Comparison of ENCODE assay signal across 12 mouse cellular contexts in genomic region chr3:94311376-94311775, GRCm38 (mm10). TPM values are rescaled to one million over a fixed set of nuclear protein-coding genes. Genes with fewer than 3 reads are reported as not detected.
DNase-seq lines count a peak whose midpoint lies in the region; ATAC-seq and TF ChIP-seq lines count a peak whose summit lies in the region.
"Had no signal": no experiment of that assay in that cellular context is flagged by ENCODE, and none has a peak within 500 bp of the region (broad histone marks: within the 10 kb centered on the region; RNA-seq: fewer than 3 reads in every experiment).

No protein-coding gene starts in this region.

- 0 out of 2 replicates have a peak, but pooled peaks cover 3% of the 10 kb centered on the region for H3K27me3 ChIP-seq in hindbrain, embryonic 13.5 days
- 0 out of 2 replicates have a peak, but pooled peaks cover 3% of the 10 kb centered on the region for H3K27me3 ChIP-seq in hindbrain, embryonic 12.5 days
- no peaks in the 10 kb centered on the region for H3K27me3 ChIP-seq in forebrain, embryonic 16.5 days (replicated peaks; ENCODE audit: control insufficient read depth, insufficient read depth, low read length)
- no peaks in the 10 kb centered on the region for H3K27me3 ChIP-seq in limb, embryonic 14.5 days (ENCODE audit: control insufficient read depth, insufficient read depth, low read length)

- no peak overlapping the region; the same call in 1 of the 2 replicates for H3K9ac ChIP-seq in hindbrain, embryonic 13.5 days
- no peak overlapping the region for H3K9ac ChIP-seq in hindbrain, embryonic 12.5 days
- H3K9ac ChIP-seq in forebrain, embryonic 16.5 days (replicated peaks; ENCODE audit: low read depth, low read length): no peak overlapping the region
- H3K9ac ChIP-seq in limb, embryonic 14.5 days (ENCODE audit: low read depth, low read length, severe bottlenecking): no peak overlapping the region

- DNase-seq in A20 (ENCODE audit: low read depth, low spot score): peak; percentile 6
- DNase-seq in limb, embryonic 14.5 days (ENCODE audit: low spot score): no peak
- DNase-seq in B cell, adult 2 months: no peak
- DNase-seq in heart, adult 9 months (ENCODE audit: low spot score in 2 of 2): no peak
- DNase-seq in thymus, postnatal 10 days (ENCODE audit: low spot score in 2 of 2): no peak
- DNase-seq: layer of hippocampus, postnatal 36 days; thymus, postnatal 36 days had no signal

- WGBS in hindbrain, embryonic 13.5 days: 75% methylated on average over 4 of the region's 4 CpGs
- 84% methylated on average over 4 of the region's 4 CpGs for WGBS in hindbrain, embryonic 12.5 days
- 74% methylated on average over 4 of the region's 4 CpGs for WGBS in forebrain, embryonic 16.5 days
- WGBS in limb, embryonic 14.5 days: 62% methylated on average over 4 of the region's 4 CpGs

- H3K4me3 ChIP-seq in hindbrain, embryonic 13.5 days: peak overlapping the region; percentile 59; the same call in 1 of the 2 replicates
- no peak overlapping the region for H3K4me3 ChIP-seq in hindbrain, embryonic 12.5 days
- no peak overlapping the region for H3K4me3 ChIP-seq in forebrain, embryonic 16.5 days (replicated peaks; ENCODE audit: low read length)
- H3K4me3 ChIP-seq in limb, embryonic 14.5 days (replicated peaks; ENCODE audit: low read length): no peak overlapping the region

- no peak overlapping the region for H3K27ac ChIP-seq in hindbrain, embryonic 13.5 days
- no peak overlapping the region for H3K27ac ChIP-seq in hindbrain, embryonic 12.5 days
- no peak overlapping the region for H3K27ac ChIP-seq in forebrain, embryonic 16.5 days (ENCODE audit: low read length)
- H3K27ac ChIP-seq in limb, embryonic 14.5 days (replicated peaks; ENCODE audit: low read depth, low read length): no peak overlapping the region

- H3K9me3 ChIP-seq in hindbrain, embryonic 13.5 days: no peaks in the 10 kb centered on the region
- H3K9me3 ChIP-seq in hindbrain, embryonic 12.5 days (replicated peaks): no peaks in the 10 kb centered on the region
- H3K9me3 ChIP-seq in forebrain, embryonic 16.5 days (ENCODE audit: control insufficient read depth, low read length): no peaks in the 10 kb centered on the region
- H3K9me3 ChIP-seq in limb, embryonic 14.5 days (ENCODE audit: control insufficient read depth, low read length): no peaks in the 10 kb centered on the region

- peaks cover 12% of the 10 kb centered on the region; the same call in 1 of the 2 replicates for H3K4me1 ChIP-seq in hindbrain, embryonic 13.5 days (replicated peaks)
- peaks cover 8% of the 10 kb centered on the region; the same call in 1 of the 2 replicates for H3K4me1 ChIP-seq in hindbrain, embryonic 12.5 days
- H3K4me1 ChIP-seq in forebrain, embryonic 16.5 days (replicated peaks; ENCODE audit: control insufficient read depth, insufficient read depth, low read length): peaks cover 9% of the 10 kb centered on the region
- H3K4me1 ChIP-seq in limb, embryonic 14.5 days (ENCODE audit: control insufficient read depth, insufficient read depth, low read length): peaks cover 9% of the 10 kb centered on the region; the same call in 1 of the 2 replicates

- no peak for TF ChIP-seq POLR2A in limb, embryonic 14.5 days (IDR thresholded peaks at IDR 0.05; ENCODE audit: borderline replicate concordance, extremely low read depth, insufficient read depth, insufficient read length)

- ATAC-seq in hindbrain, embryonic 13.5 days (ENCODE audit: low FRiP score): no peak
- no peak for ATAC-seq in hindbrain, embryonic 12.5 days (ENCODE audit: low FRiP score)
- ATAC-seq in forebrain, embryonic 16.5 days: no peak
- no peak for ATAC-seq in limb, embryonic 14.5 days (ENCODE audit: low FRiP score, low read depth)

- no peaks in the 10 kb centered on the region for H3K36me3 ChIP-seq in hindbrain, embryonic 13.5 days
- H3K36me3 ChIP-seq in hindbrain, embryonic 12.5 days: no peaks in the 10 kb centered on the region
- no peaks in the 10 kb centered on the region for H3K36me3 ChIP-seq in forebrain, embryonic 16.5 days (ENCODE audit: control insufficient read depth, insufficient read depth)
- no peaks in the 10 kb centered on the region for H3K36me3 ChIP-seq in limb, embryonic 14.5 days (ENCODE audit: control insufficient read depth, insufficient read depth, low read length)

- peak overlapping the region; percentile 56 for H3K4me2 ChIP-seq in hindbrain, embryonic 13.5 days
- H3K4me2 ChIP-seq in hindbrain, embryonic 12.5 days (replicated peaks): no peak overlapping the region
- peak overlapping the region; percentile 72 for H3K4me2 ChIP-seq in forebrain, embryonic 16.5 days (ENCODE audit: low read length)
- peak overlapping the region; percentile 46; the same call in 1 of the 2 replicates for H3K4me2 ChIP-seq in limb, embryonic 14.5 days (replicated peaks; ENCODE audit: low read depth, low read length, severe bottlenecking)

RNA-seq across cellular contexts. Expression of gene Them4, which starts 1.5 kb away (rescaled TPM):
- polyA plus RNA-seq in hindbrain, embryonic 13.5 days (2015; fragmentation: Nextera tagmentation; extraction: Ambion mirVana): 41.0 and 41.5 TPM in 2 replicates
- 16.1 and 18.1 TPM in 2 replicates for polyA plus RNA-seq in hindbrain, embryonic 12.5 days (2016; fragmentation: Nextera tagmentation; extraction: Ambion mirVana)
- polyA plus RNA-seq in forebrain, embryonic 16.5 days (2015; fragmentation: Nextera tagmentation; extraction: Ambion mirVana): 35.0 and 41.4 TPM in 2 replicates
- polyA plus RNA-seq in limb, embryonic 14.5 days (2012; rRNA removed): 4.5 and 5.6 TPM in 2 replicates
- polyA plus RNA-seq in limb, embryonic 14.5 days (2014; fragmentation: Nextera tagmentation; extraction: Ambion mirVana): 11.8 and 13.1 TPM in 2 replicates

RNA-seq across cellular contexts. Expression of gene Them5, which starts 30.5 kb away (rescaled TPM):
- 0.13 TPM in 1 of 2 replicates, not detected in the other for polyA plus RNA-seq in hindbrain, embryonic 13.5 days (2015; fragmentation: Nextera tagmentation; extraction: Ambion mirVana)
- not detected in 2 replicates for polyA plus RNA-seq in hindbrain, embryonic 12.5 days (2016; fragmentation: Nextera tagmentation; extraction: Ambion mirVana)
- polyA plus RNA-seq in forebrain, embryonic 16.5 days (2015; fragmentation: Nextera tagmentation; extraction: Ambion mirVana): 0.33 and 0.65 TPM in 2 replicates
- polyA plus RNA-seq in limb, embryonic 14.5 days (2012; rRNA removed): 10.5 and 17.8 TPM in 2 replicates
- 49.3 and 73.5 TPM in 2 replicates for polyA plus RNA-seq in limb, embryonic 14.5 days (2014; fragmentation: Nextera tagmentation; extraction: Ambion mirVana)

RNA-seq across cellular contexts. Expression of gene Gm4778, which starts 47.5 kb away (rescaled TPM):
- polyA plus RNA-seq in hindbrain, embryonic 13.5 days (2015; fragmentation: Nextera tagmentation; extraction: Ambion mirVana): not detected in 2 replicates
- polyA plus RNA-seq in hindbrain, embryonic 12.5 days (2016; fragmentation: Nextera tagmentation; extraction: Ambion mirVana): not detected in 2 replicates
- polyA plus RNA-seq in forebrain, embryonic 16.5 days (2015; fragmentation: Nextera tagmentation; extraction: Ambion mirVana): not detected in 2 replicates
- polyA plus RNA-seq in limb, embryonic 14.5 days (2012; rRNA removed): not detected in 2 replicates
- not detected in 2 replicates for polyA plus RNA-seq in limb, embryonic 14.5 days (2014; fragmentation: Nextera tagmentation; extraction: Ambion mirVana)
- polyA plus RNA-seq: heart, embryonic 11.5 days; neural tube, embryonic 11.5 days had no signal

RNA-seq across cellular contexts. Expression of gene C2cd4d, which starts 50.9 kb away (rescaled TPM):
- 1.7 and 1.8 TPM in 2 replicates for polyA plus RNA-seq in hindbrain, embryonic 13.5 days (2015; fragmentation: Nextera tagmentation; extraction: Ambion mirVana)
- 2.4 and 2.5 TPM in 2 replicates for polyA plus RNA-seq in hindbrain, embryonic 12.5 days (2016; fragmentation: Nextera tagmentation; extraction: Ambion mirVana)
- 1.1 and 1.3 TPM in 2 replicates for polyA plus RNA-seq in forebrain, embryonic 16.5 days (2015; fragmentation: Nextera tagmentation; extraction: Ambion mirVana)
- 1.3 and 2.2 TPM in 2 replicates for polyA plus RNA-seq in limb, embryonic 14.5 days (2012; rRNA removed)
- polyA plus RNA-seq in limb, embryonic 14.5 days (2014; fragmentation: Nextera tagmentation; extraction: Ambion mirVana): 4.4 and 5.0 TPM in 2 replicates
